Mouse (Mus musculus) heart, embryonic 13.5 days (tissue): ENCODE results near the gene Ccnd1. TPM values are rescaled to one million over a fixed set of nuclear protein-coding genes. Genes with fewer than 3 reads are reported as not detected.
A peak's percentile ranks its signal among the peaks of the same experiment; 100 is the strongest.

Source experiments
- ATAC-seq: fragments of 200-750 bp; cut with Nextera tagmentation; 2 replicates; pipeline ENCODE4 v1.8.0; 2017; ENCODE audit warnings: moderate TSS enrichment; ENCODE audit not compliant: insufficient number of reproducible peaks, low FRiP score, low TSS enrichment; ENCODE audit errors: extremely low read depth
- H3K27ac ChIP-seq: fragments of 300-500 bp; sonication (generic); replicated peaks from 2 replicates; pipeline ENCODE4 v1.5.1; 2015; ENCODE audit warnings: moderate library complexity, mild to moderate bottlenecking, inconsistent platforms
- H3K27me3 ChIP-seq: fragments of 300-500 bp; sonication (generic); replicated peaks from 2 replicates; pipeline ENCODE4 v1.6.1; 2015; ENCODE audit warnings: mild to moderate bottlenecking, inconsistent platforms
- H3K36me3 ChIP-seq: fragments of 300-500 bp; sonication (generic); 2 replicates; pipeline ENCODE4 v1.6.1; 2015; ENCODE audit warnings: mild to moderate bottlenecking, inconsistent platforms
- H3K4me1 ChIP-seq: fragments of 300-500 bp; sonication (generic); 2 replicates; pipeline ENCODE4 v1.6.1; 2015; ENCODE audit warnings: inconsistent platforms
- H3K4me2 ChIP-seq: fragments of 300-500 bp; sonication (generic); 2 replicates; pipeline ENCODE4 v1.6.1; 2015; ENCODE audit warnings: inconsistent platforms, mild to moderate bottlenecking, moderate library complexity
- H3K4me3 ChIP-seq: fragments of 300-500 bp; sonication (generic); 2 replicates; pipeline ENCODE4 v1.5.1; 2015; ENCODE audit warnings: moderate library complexity, mild to moderate bottlenecking, inconsistent platforms
- H3K9ac ChIP-seq: fragments of 300-500 bp; sonication (generic); 2 replicates; pipeline ENCODE4 v1.6.1; 2015; ENCODE audit warnings: inconsistent platforms, mild to moderate bottlenecking, moderate library complexity
- H3K9me3 ChIP-seq: fragments of 300-500 bp; sonication (generic); 2 replicates; pipeline ENCODE4 v1.6.1; 2016; ENCODE audit warnings: inconsistent platforms
- WGBS: fragments of 180-500 bp; shearing (Covaris S2); methylation state at CpG from one replicate; pipeline ENCODE4 v1.1.7; 2015; ENCODE audit warnings: mixed read lengths; 5-methylcytosine and 5-hydroxymethylcytosine counted together
- polyA plus RNA-seq: library from polyadenylated mRNA; unstranded; fragments of >200 nt; fragmentation: Nextera tagmentation; extraction: Ambion mirVana; gene quantifications from 2 replicates; pipeline ENCODE4 v1.2.1, GENCODE M21; 2015

Gene Ccnd1
- polyA plus RNA-seq, 1 experiment from 2014 or later, result 52.6 TPM

GRCm38 (mm10) chr7:144965893-144966292 lies 26.2 kb upstream of the Ccnd1 start:
- no peak overlapping the region for H3K27ac ChIP-seq
- H3K9ac ChIP-seq, result no peak overlapping the region
- ATAC-seq, result no peak
- no peak overlapping the region for H3K4me2 ChIP-seq
- no peaks in the 10 kb centered on the region for H3K9me3 ChIP-seq
- 0 out of 2 replicates have a peak, but pooled peaks cover 3% of the 10 kb centered on the region for H3K4me1 ChIP-seq
- WGBS, result 72% methylated on average over 5 of the region's 5 CpGs
- no peaks in the 10 kb centered on the region for H3K36me3 ChIP-seq
- H3K27me3 ChIP-seq, result 0 out of 2 replicates have a peak, but pooled peaks cover 5% of the 10 kb centered on the region
- H3K4me3 ChIP-seq, result no peak overlapping the region

DNA sequence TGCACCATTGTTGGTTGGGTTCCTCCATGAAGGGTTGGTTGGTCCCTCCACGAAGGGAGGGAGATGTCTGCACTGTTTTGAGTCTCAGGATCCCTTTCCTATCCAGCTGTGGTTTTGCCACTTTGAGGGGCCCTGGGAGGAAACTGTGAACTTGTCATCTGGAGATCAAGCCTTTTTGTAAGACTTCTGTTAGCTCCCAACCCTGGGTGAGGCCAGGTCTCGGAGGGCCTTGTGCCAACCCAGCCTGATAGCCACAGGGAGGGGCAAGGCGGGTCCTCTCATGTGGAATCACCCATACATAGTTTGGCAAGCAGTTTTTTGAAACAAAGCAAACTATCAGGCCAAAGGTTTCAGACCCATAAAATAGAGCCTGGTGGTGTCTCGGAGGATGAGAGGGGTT lies 24.6 kb upstream of the Ccnd1 start:
- Histone ChIP-seq H3K4me2 (no peak overlapping the region), H3K27me3 (no peaks in the 10 kb centered on the region), H3K4me3 (no peak overlapping the region), H3K36me3 (no peaks in the 10 kb centered on the region), H3K9ac (no peak overlapping the region), H3K4me1 (peaks cover 4% of the 10 kb centered on the region; the same call in 1 of the 2 replicates), H3K27ac (no peak overlapping the region), H3K9me3 (no peaks in the 10 kb centered on the region)
- 62% methylated on average over 4 of the region's 4 CpGs for WGBS
- ATAC-seq, result no peak

- ATAC-seq, result no peak
- Histone ChIP-seq H3K27me3 (no peaks in the 10 kb centered on the region), H3K4me1 (peaks cover 7% of the 10 kb centered on the region), H3K9ac (no peak overlapping the region), H3K27ac (no peak overlapping the region), H3K4me2 (no peak overlapping the region), H3K4me3 (no peak overlapping the region), H3K9me3 (no peaks in the 10 kb centered on the region), H3K36me3 (no peaks in the 10 kb centered on the region)
- WGBS, result 73% methylated on average over 1 of the region's 1 CpGs
These were observed 24.2 kb upstream of the Ccnd1 start for GRCm38 (mm10) chr7:144963911-144964310.

DNA sequence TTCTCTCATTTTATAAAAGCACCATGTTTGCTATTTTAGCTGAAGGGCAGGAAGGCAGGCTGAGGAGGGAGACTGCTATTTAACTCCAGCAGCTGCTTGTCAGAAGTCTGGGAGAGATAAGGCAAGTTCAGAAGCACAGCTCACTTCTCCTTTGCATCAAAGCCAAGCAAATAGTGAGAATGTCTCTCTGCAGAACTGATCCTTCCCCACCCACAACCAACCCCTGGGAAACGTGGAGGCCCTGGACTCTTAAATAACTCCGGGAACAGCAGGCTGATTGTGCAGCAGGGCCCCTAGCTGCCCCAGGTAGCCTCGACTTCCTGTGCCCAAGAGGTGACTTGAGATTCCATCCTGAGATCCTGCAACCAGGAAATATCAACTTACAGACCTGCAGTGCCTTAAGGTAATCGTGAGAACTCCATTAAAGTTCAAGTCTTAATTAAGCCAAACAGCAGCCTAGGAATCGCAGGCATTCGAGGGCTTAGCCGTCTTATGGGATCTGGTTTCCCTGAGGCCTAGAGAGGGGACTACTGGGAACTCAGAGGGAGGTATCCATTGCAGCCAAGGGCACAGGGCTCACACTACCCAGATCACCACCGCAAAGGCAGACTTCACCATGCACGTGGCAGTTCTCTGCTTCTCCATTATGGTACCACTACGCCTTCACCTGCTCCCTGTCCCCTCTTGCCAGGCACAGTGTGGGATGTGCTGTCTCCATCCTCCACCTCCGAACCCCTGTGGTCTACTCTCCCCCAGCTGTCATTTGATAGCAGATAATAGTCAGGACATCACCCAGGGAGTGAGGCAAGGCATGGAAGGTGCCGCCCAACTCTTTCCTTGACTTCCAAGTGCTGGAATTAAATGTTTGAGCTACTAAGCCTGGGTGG lies 19.0 kb upstream of the Ccnd1 start:
- Histone ChIP-seq H3K36me3 (no peaks in the 10 kb centered on the region), H3K9me3 (no peaks in the 10 kb centered on the region), H3K4me2 (no peak overlapping the region), H3K4me1 (peaks cover 25% of the 10 kb centered on the region), H3K27me3 (no peaks in the 10 kb centered on the region), H3K27ac (0 out of 2 replicates have a peak overlapping the region, but pooled peaks have one; percentile 5), H3K9ac (no peak overlapping the region), H3K4me3 (no peak overlapping the region)
- no peak for ATAC-seq
- 40% methylated on average over 12 of the region's 12 CpGs for WGBS

GRCm38 (mm10) chr7:144943254-144943653 lies 3.5 kb upstream of the Ccnd1 start:
- Histone ChIP-seq H3K36me3 (no peaks in the 10 kb centered on the region), H3K9ac (peak overlapping the region; percentile 89), H3K9me3 (no peaks in the 10 kb centered on the region), H3K4me2 (peak overlapping the region; percentile 97), H3K27me3 (0 out of 2 replicates have a peak, but pooled peaks cover 3% of the 10 kb centered on the region), H3K4me3 (peak overlapping the region; percentile 85), H3K27ac (peak overlapping the region; percentile 97), H3K4me1 (peaks cover 30% of the 10 kb centered on the region)
- ATAC-seq, result 0 out of 2 replicates have a peak, but pooled peaks have one; percentile 25
- under 1% methylated on average over 45 of the region's 45 CpGs for WGBS

DNA sequence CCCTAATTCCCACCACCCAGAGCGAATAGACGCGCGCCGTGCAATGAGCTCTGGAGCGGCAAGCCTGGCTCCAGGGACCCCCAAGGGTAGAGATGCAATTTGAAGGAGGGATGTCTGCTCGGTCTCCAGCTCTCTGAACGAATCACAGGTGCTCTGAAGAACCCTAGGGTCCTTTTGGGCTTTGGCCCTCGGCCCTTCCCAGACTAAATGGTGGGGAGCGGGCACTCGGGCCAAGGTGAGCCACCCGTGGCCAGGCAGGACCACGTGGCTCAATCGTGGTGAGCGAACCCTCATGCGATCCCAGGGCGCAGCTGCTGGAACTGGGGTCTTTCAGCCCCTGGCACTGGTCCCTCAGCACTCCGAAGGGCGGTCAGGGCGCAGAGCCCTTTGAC lies 3.0 kb upstream of the Ccnd1 start:
- no peaks in the 10 kb centered on the region for H3K36me3 ChIP-seq
- H3K4me2 ChIP-seq, result peak overlapping the region; percentile 97
- H3K27me3 ChIP-seq, result 0 out of 2 replicates have a peak, but pooled peaks cover 3% of the 10 kb centered on the region
- H3K4me1 ChIP-seq, result peaks cover 30% of the 10 kb centered on the region
- peak overlapping the region; percentile 89 for H3K9ac ChIP-seq
- peak overlapping the region; percentile 85 for H3K4me3 ChIP-seq
- under 1% methylated on average over 20 of the region's 20 CpGs for WGBS
- H3K9me3 ChIP-seq, result no peaks in the 10 kb centered on the region
- peak overlapping the region; percentile 97 for H3K27ac ChIP-seq
- no peak for ATAC-seq

DNA sequence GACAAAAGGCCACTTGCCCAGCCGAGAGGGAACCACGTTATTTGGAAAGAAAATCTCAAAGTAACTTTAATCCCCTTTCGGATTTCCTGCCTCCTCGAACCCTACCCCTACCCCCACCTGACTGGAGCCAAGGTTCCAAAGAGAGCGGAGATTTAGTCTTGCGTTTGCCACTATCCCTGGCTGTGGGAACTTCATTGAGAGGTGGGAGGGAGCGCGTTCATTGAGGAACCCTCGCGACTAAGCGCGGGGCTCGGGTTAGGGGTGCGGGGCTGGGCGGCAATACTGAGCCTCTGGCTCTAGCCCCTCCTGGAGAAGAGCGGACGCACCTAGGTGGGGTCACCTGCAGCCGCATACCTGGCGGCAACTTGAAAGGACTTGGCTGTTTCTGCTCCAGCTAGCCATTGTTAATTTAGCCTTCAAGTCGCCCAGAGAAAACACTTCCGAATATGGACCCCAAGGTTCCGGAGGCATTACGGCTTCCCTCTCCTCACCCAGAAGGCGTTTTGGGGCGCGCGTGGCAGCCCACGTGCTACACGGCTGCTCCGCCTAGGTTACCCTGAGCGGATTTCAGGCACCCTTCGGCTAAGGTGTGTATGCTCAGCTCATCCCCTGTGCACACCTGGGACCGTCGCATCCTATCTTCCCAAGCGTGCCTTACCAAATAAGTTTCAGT lies 2.5 kb upstream of the Ccnd1 start:
- Histone ChIP-seq H3K9ac (peak overlapping the region; percentile 89), H3K36me3 (peaks cover 1% of the 10 kb centered on the region), H3K4me2 (peak overlapping the region; percentile 97), H3K27me3 (0 out of 2 replicates have a peak, but pooled peaks cover 3% of the 10 kb centered on the region), H3K4me3 (peak overlapping the region; percentile 85), H3K9me3 (no peaks in the 10 kb centered on the region), H3K4me1 (peaks cover 32% of the 10 kb centered on the region), H3K27ac (peak overlapping the region; percentile 97)
- under 1% methylated on average over 35 of the region's 35 CpGs for WGBS
- no peak for ATAC-seq

DNA sequence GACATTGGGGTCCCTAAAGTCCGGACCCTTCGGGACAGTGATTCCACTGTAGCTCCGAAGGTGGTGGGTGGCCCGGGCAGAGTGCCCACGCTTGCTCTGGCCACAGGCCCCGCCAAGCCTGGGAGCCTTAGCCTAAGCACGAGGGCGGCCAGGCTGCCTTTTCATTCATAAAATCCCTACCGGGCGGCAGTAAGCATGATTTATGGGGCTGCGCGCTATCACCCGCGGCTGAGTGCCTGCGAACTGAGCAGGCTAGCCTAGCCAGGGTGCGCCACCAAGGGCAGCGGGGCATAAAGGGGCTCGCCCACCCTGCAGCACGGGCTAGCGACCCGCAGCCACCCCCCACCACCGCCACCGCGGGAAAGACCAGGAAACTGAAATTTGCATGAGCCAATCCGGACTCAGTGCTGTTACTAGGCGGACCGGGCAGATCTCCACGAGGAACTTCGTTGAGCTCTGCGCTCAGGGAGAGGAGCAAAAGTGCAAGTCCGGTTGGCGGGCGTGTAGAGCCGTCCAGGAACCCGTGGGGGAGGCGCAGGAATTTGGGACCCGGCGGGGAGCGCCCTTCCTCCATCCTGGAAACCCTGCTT lies 1.6 kb upstream of the Ccnd1 start:
- 0 out of 2 replicates have a peak, but pooled peaks cover 3% of the 10 kb centered on the region for H3K27me3 ChIP-seq
- peak overlapping the region; percentile 85 for H3K4me3 ChIP-seq
- ATAC-seq, result peak; percentile 57
- H3K36me3 ChIP-seq, result peaks cover 10% of the 10 kb centered on the region
- peak overlapping the region; percentile 89 for H3K9ac ChIP-seq
- peak overlapping the region; percentile 97 for H3K4me2 ChIP-seq
- H3K27ac ChIP-seq, result peak overlapping the region; percentile 97
- H3K9me3 ChIP-seq, result no peaks in the 10 kb centered on the region
- H3K4me1 ChIP-seq, result peaks cover 41% of the 10 kb centered on the region
- under 1% methylated on average over 39 of the region's 39 CpGs for WGBS

GRCm38 (mm10) chr7:144940585-144940984 lies 860 bp upstream of the Ccnd1 start:
- H3K4me2 ChIP-seq, result peak overlapping the region; percentile 97
- H3K9ac ChIP-seq, result peak overlapping the region; percentile 89
- WGBS, result under 1% methylated on average over 11 of the region's 11 CpGs
- no peak for ATAC-seq
- H3K4me1 ChIP-seq, result peaks cover 48% of the 10 kb centered on the region
- H3K27ac ChIP-seq, result peak overlapping the region; percentile 97
- H3K9me3 ChIP-seq, result no peaks in the 10 kb centered on the region
- 0 out of 2 replicates have a peak, but pooled peaks cover 3% of the 10 kb centered on the region for H3K27me3 ChIP-seq
- peaks cover 17% of the 10 kb centered on the region for H3K36me3 ChIP-seq
- H3K4me3 ChIP-seq, result peak overlapping the region; percentile 85

DNA sequence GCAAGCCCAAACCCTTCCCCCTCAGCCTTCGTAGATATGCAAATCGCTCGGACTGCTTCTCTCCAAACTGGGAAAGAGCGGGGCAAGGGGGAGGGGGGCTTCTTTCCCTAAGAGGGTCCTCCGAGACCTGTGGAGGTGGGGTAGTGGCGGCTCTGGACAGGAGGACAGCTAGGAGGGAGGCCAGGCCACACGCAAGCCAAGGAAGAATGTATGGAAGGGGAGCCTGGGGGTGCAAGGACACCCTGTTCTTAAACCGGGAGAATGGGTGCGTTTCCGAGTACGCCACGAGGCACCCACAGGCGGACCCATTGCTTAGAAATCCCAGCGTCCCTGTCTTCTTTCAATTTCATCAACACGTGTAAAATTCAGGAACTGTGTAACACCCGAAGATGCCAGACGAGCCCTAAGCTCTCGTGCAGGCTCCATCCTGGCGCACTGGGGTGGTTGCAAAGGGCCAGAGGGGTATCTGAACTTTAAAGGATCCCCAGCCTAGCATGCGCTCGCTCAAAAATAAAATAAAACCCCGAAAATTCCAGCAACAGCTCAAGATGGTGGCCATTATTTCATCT lies 362 bp upstream of the Ccnd1 start:
- no peaks in the 10 kb centered on the region for H3K9me3 ChIP-seq
- H3K27ac ChIP-seq, result peak overlapping the region; percentile 97
- peak overlapping the region; percentile 97 for H3K4me2 ChIP-seq
- H3K4me3 ChIP-seq, result peak overlapping the region; percentile 85
- ATAC-seq, result peak; percentile 2; the same call in 1 of the 2 replicates
- peaks cover 52% of the 10 kb centered on the region for H3K4me1 ChIP-seq
- WGBS, result under 1% methylated on average over 22 of the region's 22 CpGs
- H3K9ac ChIP-seq, result peak overlapping the region; percentile 89
- H3K27me3 ChIP-seq, result 0 out of 2 replicates have a peak, but pooled peaks cover 3% of the 10 kb centered on the region
- peaks cover 22% of the 10 kb centered on the region for H3K36me3 ChIP-seq
